Comparison of ENCODE assay signal across 8 mouse cellular contexts in the genomic region with DNA sequence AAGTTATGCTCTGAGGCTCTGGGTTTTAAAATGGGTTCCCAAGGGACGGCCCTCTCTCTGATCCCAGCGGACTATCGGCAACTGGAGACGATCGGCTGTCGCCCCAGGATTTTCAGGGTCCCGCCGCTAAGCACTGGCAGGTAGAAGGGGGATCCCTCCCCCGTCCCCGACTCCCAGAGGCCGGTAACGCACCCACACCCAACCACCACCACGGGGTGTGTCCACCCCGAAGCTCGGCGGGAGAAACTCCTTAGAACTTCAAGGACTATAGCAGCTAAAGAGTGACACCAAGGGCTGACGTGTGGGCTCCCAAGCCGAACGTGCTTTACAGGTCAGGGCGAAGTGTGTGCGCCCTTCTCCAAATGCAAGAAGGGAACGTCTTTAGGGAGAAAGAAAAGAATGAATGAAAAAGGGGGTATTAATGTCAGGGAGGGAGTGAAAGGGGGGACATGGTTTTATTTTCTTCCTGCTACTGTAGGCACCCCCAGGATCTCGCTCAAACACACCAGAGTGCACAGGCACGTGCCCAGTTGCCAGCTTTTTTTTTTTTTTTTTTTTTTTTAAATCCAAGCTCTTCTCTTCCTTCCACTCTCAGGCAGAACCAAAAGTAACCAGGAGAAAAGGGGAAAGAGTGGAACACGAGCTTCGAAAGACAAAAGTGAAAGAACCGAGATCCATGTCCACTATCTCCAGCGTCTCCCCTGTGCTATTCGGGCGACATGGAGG. TPM values are rescaled to one million over a fixed set of nuclear protein-coding genes. Genes with fewer than 3 reads are reported as not detected.
DNase-seq lines count a peak whose midpoint lies in the region; ATAC-seq lines count a peak whose summit lies in the region.

No protein-coding gene starts in this region.

- H3K9me3 ChIP-seq in kidney, embryonic 16.5 days (ENCODE audit: low read length): no peaks in the 10 kb centered on the region
- H3K9me3 ChIP-seq in embryonic facial prominence, embryonic 10.5 days: no peaks in the 10 kb centered on the region
- no peaks in the 10 kb centered on the region for H3K9me3 ChIP-seq in intestine, embryonic 16.5 days (ENCODE audit: control insufficient read depth, low read length)
- H3K9me3 ChIP-seq in neural tube, embryonic 15.5 days (replicated peaks): no peaks in the 10 kb centered on the region

- peak overlapping the region; percentile 63 for H3K4me2 ChIP-seq in kidney, embryonic 16.5 days (replicated peaks; ENCODE audit: low read depth, low read length)
- H3K4me2 ChIP-seq in intestine, embryonic 16.5 days (ENCODE audit: low read depth, low read length): peak overlapping the region; percentile 45
- H3K4me2 ChIP-seq in neural tube, embryonic 15.5 days: peak overlapping the region; percentile 67

- H3K27ac ChIP-seq in kidney, embryonic 16.5 days (ENCODE audit: low read length): peak overlapping the region; percentile 69
- H3K27ac ChIP-seq in embryonic facial prominence, embryonic 10.5 days (replicated peaks): peak overlapping the region; percentile 97
- H3K27ac ChIP-seq in intestine, embryonic 16.5 days (ENCODE audit: low read length): no peak overlapping the region
- H3K27ac ChIP-seq in neural tube, embryonic 15.5 days (replicated peaks): 0 out of 2 replicates have a peak overlapping the region, but pooled peaks have one; percentile 23

- ATAC-seq in kidney, embryonic 16.5 days (ENCODE audit: low FRiP score, low TSS enrichment): no peak
- no peak for ATAC-seq in intestine, embryonic 16.5 days
- ATAC-seq in neural tube, embryonic 15.5 days (ENCODE audit: low FRiP score): no peak

- peaks cover 25% of the 10 kb centered on the region for H3K4me1 ChIP-seq in kidney, embryonic 16.5 days (ENCODE audit: insufficient read depth, low read length)
- peaks cover 60% of the 10 kb centered on the region for H3K4me1 ChIP-seq in embryonic facial prominence, embryonic 10.5 days
- peaks cover 28% of the 10 kb centered on the region for H3K4me1 ChIP-seq in intestine, embryonic 16.5 days (ENCODE audit: control insufficient read depth, insufficient read depth, low read length)
- peaks cover 39% of the 10 kb centered on the region for H3K4me1 ChIP-seq in neural tube, embryonic 15.5 days

- H3K36me3 ChIP-seq in kidney, embryonic 16.5 days (ENCODE audit: insufficient read depth, low read length): no peaks in the 10 kb centered on the region
- no peaks in the 10 kb centered on the region for H3K36me3 ChIP-seq in embryonic facial prominence, embryonic 10.5 days (replicated peaks)
- H3K36me3 ChIP-seq in intestine, embryonic 16.5 days (ENCODE audit: control insufficient read depth, insufficient read depth, low read length): no peaks in the 10 kb centered on the region
- no peaks in the 10 kb centered on the region for H3K36me3 ChIP-seq in neural tube, embryonic 15.5 days

- H3K4me3 ChIP-seq in kidney, embryonic 16.5 days (ENCODE audit: low read length): peak overlapping the region; percentile 62
- peak overlapping the region; percentile 75 for H3K4me3 ChIP-seq in embryonic facial prominence, embryonic 10.5 days
- peak overlapping the region; percentile 35 for H3K4me3 ChIP-seq in intestine, embryonic 16.5 days (ENCODE audit: low read length)
- peak overlapping the region; percentile 46 for H3K4me3 ChIP-seq in neural tube, embryonic 15.5 days (replicated peaks)

- WGBS in kidney, embryonic 16.5 days: under 1% methylated on average over 30 of the region's 30 CpGs
- under 1% methylated on average over 30 of the region's 30 CpGs for WGBS in embryonic facial prominence, embryonic 10.5 days
- 1% methylated on average over 30 of the region's 30 CpGs for WGBS in intestine, embryonic 16.5 days
- WGBS in neural tube, embryonic 15.5 days: under 1% methylated on average over 30 of the region's 30 CpGs

- H3K9ac ChIP-seq in kidney, embryonic 16.5 days (replicated peaks; ENCODE audit: low read length): peak overlapping the region; percentile 76
- 0 out of 2 replicates have a peak overlapping the region, but pooled peaks have one; percentile 3 for H3K9ac ChIP-seq in intestine, embryonic 16.5 days (ENCODE audit: low read depth, low read length)
- H3K9ac ChIP-seq in neural tube, embryonic 15.5 days (replicated peaks): peak overlapping the region; percentile 18; the same call in 1 of the 2 replicates

- DNase-seq in kidney, postnatal 4 days: no peak
- peak; percentile 66 for DNase-seq in embryonic facial prominence, embryonic 10.5 days (ENCODE audit: low spot score)
- DNase-seq in right cerebral cortex, postnatal 25 days: no peak
- DNase-seq in adrenal gland, adult 8-10 months: no peak
- no peak for DNase-seq in c-Kit-positive CD71-positive TER-119-positive erythroid progenitor cells, embryonic 14.5 days (ENCODE audit: low spot score)

- peaks cover 92% of the 10 kb centered on the region for H3K27me3 ChIP-seq in kidney, embryonic 16.5 days (ENCODE audit: insufficient read depth, low read length)
- peaks cover 96% of the 10 kb centered on the region for H3K27me3 ChIP-seq in embryonic facial prominence, embryonic 10.5 days (replicated peaks; ENCODE audit: low read depth, poor library complexity, severe bottlenecking)
- H3K27me3 ChIP-seq in intestine, embryonic 16.5 days (replicated peaks; ENCODE audit: control insufficient read depth, insufficient read depth, low read length): peaks cover 67% of the 10 kb centered on the region
- peaks cover 59% of the 10 kb centered on the region for H3K27me3 ChIP-seq in neural tube, embryonic 15.5 days (replicated peaks)

RNA-seq across cellular contexts. Expression of a gene that starts 5.2 kb away (rescaled TPM):
- 2.4 and 3.2 TPM in 2 replicates for polyA plus RNA-seq in kidney, embryonic 16.5 days (2015; fragmentation: Nextera tagmentation; extraction: Ambion mirVana)
- polyA plus RNA-seq in embryonic facial prominence, embryonic 10.5 days (2016; fragmentation: Nextera tagmentation; extraction: Ambion mirVana): 8.3 and 8.5 TPM in 2 replicates
- polyA plus RNA-seq in intestine, embryonic 16.5 days (2015; fragmentation: Nextera tagmentation; extraction: Ambion mirVana): 0.16 and 0.24 TPM in 2 replicates
- polyA plus RNA-seq in neural tube, embryonic 15.5 days (2015; fragmentation: Nextera tagmentation; extraction: Ambion mirVana): 5.5 and 6.5 TPM in 2 replicates
- total RNA-seq in adrenal gland, adult 8-10 months (2022): under 1 TPM; 0.14 to 0.41 (median 0.26) TPM

Comparison
In these comparisons a context has a peak if more than half of its experiments do, and no peak if none do; other contexts are left out.
1. H3K9ac ChIP-seq: peak in every context shown above with its lines; median percentile 76 in kidney, embryonic 16.5 days; 18 in neural tube, embryonic 15.5 days; 3 in intestine, embryonic 16.5 days.